Mouse (Mus musculus) neural tube, embryonic 11.5 days (tissue): ENCODE measurements at regions not wholly inside any gene's neighbourhood (a gene's known extent, or its start where the extent isn't known, plus 50 kb on each side); places are given as distances from the start of the nearest gene placed in this dataset.
"Not testable (repeated sequence)": the region's sequence is repeated elsewhere in the genome, so short reads cannot be mapped to it uniquely, and the experiment has no call there.

Experiments
- ATAC-seq: fragments of 200-750 bp; cut with Nextera tagmentation; 2 replicates; pipeline ENCODE4 v1.8.0; 2017; ENCODE audit warnings: moderate number of reproducible peaks, mild to moderate bottlenecking, moderate TSS enrichment, moderate library complexity; ENCODE audit not compliant: insufficient read depth, low FRiP score, low TSS enrichment
- DNase-seq: peaks from one replicate; pipeline ENCODE4 v3.0.0-alpha.2; 2015; ENCODE audit warnings: low spot score
- H3K27ac ChIP-seq: fragments of 300-500 bp; sonication (generic); 2 replicates; pipeline ENCODE4 v1.5.1; 2014; ENCODE audit warnings: low read depth, mild to moderate bottlenecking, low read length
- H3K27me3 ChIP-seq: fragments of 300-500 bp; sonication (generic); 2 replicates; pipeline ENCODE4 v1.6.1; 2014; ENCODE audit warnings: mild to moderate bottlenecking, low read length, mixed read lengths; ENCODE audit not compliant: control insufficient read depth, insufficient read depth
- H3K36me3 ChIP-seq: fragments of 300-500 bp; sonication (generic); 2 replicates; pipeline ENCODE4 v1.6.1; 2014; ENCODE audit warnings: mild to moderate bottlenecking, low read length, moderate library complexity, mixed read lengths; ENCODE audit not compliant: control insufficient read depth, insufficient read depth
- H3K4me1 ChIP-seq: fragments of 300-500 bp; sonication (generic); 2 replicates; pipeline ENCODE4 v1.6.1; 2014; ENCODE audit warnings: low read length, mixed read lengths; ENCODE audit not compliant: control insufficient read depth, insufficient read depth
- H3K4me2 ChIP-seq: fragments of 300-500 bp; sonication (generic); 2 replicates; pipeline ENCODE4 v1.6.1; 2014; ENCODE audit warnings: low read depth, mild to moderate bottlenecking, moderate library complexity
- H3K4me3 ChIP-seq: fragments of 300-500 bp; sonication (generic); 2 replicates; pipeline ENCODE4 v1.5.1; 2014; ENCODE audit warnings: low read depth, low read length
- H3K9ac ChIP-seq: fragments of 300-500 bp; sonication (generic); 2 replicates; pipeline ENCODE4 v1.6.1; 2014; ENCODE audit warnings: mild to moderate bottlenecking, low read length
- H3K9me3 ChIP-seq: fragments of 300-500 bp; sonication (generic); 2 replicates; pipeline ENCODE4 v1.6.1; 2016; ENCODE audit warnings: low read length; ENCODE audit not compliant: control insufficient read depth
- WGBS: fragments of 180-500 bp; shearing (Covaris S2); extraction: QIAGEN DNeasy Blood & Tissue Kit; methylation state at CpG from one replicate; pipeline ENCODE4 v1.1.7; 2014; 5-methylcytosine and 5-hydroxymethylcytosine counted together

- H3K4me2 ChIP-seq = no peak overlapping the region
- 79% methylated on average over 1 of the region's 1 CpGs for WGBS
- no peaks in the 10 kb centered on the region for H3K36me3 ChIP-seq
- H3K4me3 ChIP-seq = no peak overlapping the region
- H3K27ac ChIP-seq = no peak overlapping the region
- ATAC-seq (no peak), DNase-seq (no peak)
- no peak overlapping the region for H3K9ac ChIP-seq
- no peaks in the 10 kb centered on the region for H3K27me3 ChIP-seq
- H3K4me1 ChIP-seq = no peaks in the 10 kb centered on the region
- no peaks in the 10 kb centered on the region for H3K9me3 ChIP-seq
These were observed 197.4 kb downstream of the Casp12 start for GRCm38 (mm10) chr9:5542604-5543003.

GRCm38 (mm10) chr9:5575072-5575471 lies 229.8 kb downstream of the Casp12 start:
- Histone ChIP-seq H3K4me2 (no peak overlapping the region), H3K27ac (no peak overlapping the region), H3K27me3 (no peaks in the 10 kb centered on the region), H3K4me3 (no peak overlapping the region), H3K36me3 (no peaks in the 10 kb centered on the region), H3K4me1 (no peaks in the 10 kb centered on the region), H3K9me3 (no peaks in the 10 kb centered on the region), H3K9ac (no peak overlapping the region)
- DNase-seq = no peak
- ATAC-seq = no peak
- WGBS = 89% methylated on average over 1 of the region's 1 CpGs

GRCm38 (mm10) chr9:5578168-5578567 lies 232.9 kb downstream of the Casp12 start:
- not testable (repeated sequence) for H3K4me3 ChIP-seq, H3K9me3 ChIP-seq, H3K36me3 ChIP-seq, H3K27me3 ChIP-seq, H3K9ac ChIP-seq, H3K27ac ChIP-seq, DNase-seq, H3K4me1 ChIP-seq, H3K4me2 ChIP-seq, ATAC-seq
- whole genome bisulfite sequencing = 87% methylated on average over 9 of the region's 11 CpGs

- no peaks in the 10 kb centered on the region for H3K36me3 ChIP-seq
- H3K9ac ChIP-seq = no peak overlapping the region
- WGBS = 58% methylated on average over 3 of the region's 3 CpGs
- ATAC-seq = peak; percentile 80
- H3K4me2 ChIP-seq = no peak overlapping the region
- no peaks in the 10 kb centered on the region for H3K4me1 ChIP-seq
- H3K27ac ChIP-seq = no peak overlapping the region
- no peaks in the 10 kb centered on the region for H3K9me3 ChIP-seq
- H3K4me3 ChIP-seq = no peak overlapping the region
- H3K27me3 ChIP-seq = no peaks in the 10 kb centered on the region
- no peak for DNase-seq
These were observed 250.8 kb downstream of the Casp12 start for GRCm38 (mm10) chr9:5595891-5596635.

GRCm38 (mm10) chr9:5604019-5604418 lies 258.8 kb downstream of the Casp12 start:
- Histone ChIP-seq H3K9me3 (no peaks in the 10 kb centered on the region), H3K27me3 (no peaks in the 10 kb centered on the region), H3K27ac (no peak overlapping the region), H3K4me1 (no peaks in the 10 kb centered on the region), H3K4me3 (no peak overlapping the region), H3K4me2 (no peak overlapping the region), H3K36me3 (no peaks in the 10 kb centered on the region), H3K9ac (no peak overlapping the region)
- 70% methylated on average over 1 of the region's 1 CpGs for WGBS
- DNase-seq (no peak), ATAC-seq (no peak)

- Histone ChIP-seq H3K4me1 (no peaks in the 10 kb centered on the region), H3K27ac (no peak overlapping the region), H3K27me3 (no peaks in the 10 kb centered on the region), H3K9me3 (no peaks in the 10 kb centered on the region), H3K4me2 (no peak overlapping the region), H3K4me3 (no peak overlapping the region), H3K9ac (no peak overlapping the region), H3K36me3 (no peaks in the 10 kb centered on the region)
- DNase-seq (no peak), ATAC-seq (no peak)
These were observed 259.8 kb downstream of the Casp12 start for GRCm38 (mm10) chr9:5605015-5605414.

- ATAC-seq (no peak), DNase-seq (no peak)
- WGBS = 92% methylated on average over 17 of the region's 17 CpGs
- no peaks in the 10 kb centered on the region for H3K9me3 ChIP-seq
- no peaks in the 10 kb centered on the region for H3K27me3 ChIP-seq
- no peak overlapping the region for H3K4me3 ChIP-seq
- no peak overlapping the region for H3K4me2 ChIP-seq
- H3K27ac ChIP-seq = no peak overlapping the region
- H3K9ac ChIP-seq = no peak overlapping the region
- H3K4me1 ChIP-seq = no peaks in the 10 kb centered on the region
- no peaks in the 10 kb centered on the region for H3K36me3 ChIP-seq
These were observed 271.5 kb downstream of the Casp12 start for GRCm38 (mm10) chr9:5616725-5617124.

GRCm38 (mm10) chr9:5623396-5623795 lies 278.2 kb downstream of the Casp12 start:
- DNase-seq (no peak), ATAC-seq (no peak)
- Histone ChIP-seq H3K4me2 (no peak overlapping the region), H3K27ac (no peak overlapping the region), H3K36me3 (no peaks in the 10 kb centered on the region), H3K9ac (no peak overlapping the region), H3K4me3 (no peak overlapping the region), H3K27me3 (no peaks in the 10 kb centered on the region), H3K9me3 (no peaks in the 10 kb centered on the region), H3K4me1 (no peaks in the 10 kb centered on the region)
- WGBS = 83% methylated on average over 2 of the region's 2 CpGs

- ATAC-seq (no peak), DNase-seq (no peak)
- H3K27ac ChIP-seq = no peak overlapping the region
- no peak overlapping the region for H3K4me3 ChIP-seq
- H3K9me3 ChIP-seq = no peaks in the 10 kb centered on the region
- no peak overlapping the region for H3K9ac ChIP-seq
- no peaks in the 10 kb centered on the region for H3K4me1 ChIP-seq
- H3K27me3 ChIP-seq = no peaks in the 10 kb centered on the region
- H3K36me3 ChIP-seq = no peaks in the 10 kb centered on the region
- WGBS = 87% methylated on average over 1 of the region's 1 CpGs
- no peak overlapping the region for H3K4me2 ChIP-seq
These were observed 282.3 kb downstream of the Casp12 start for GRCm38 (mm10) chr9:5627521-5627920.
